Mouse (Mus musculus) kidney, postnatal 0 days (tissue): ENCODE measurements at regions not wholly inside any gene's neighbourhood (a gene's known extent, or its start where the extent isn't known, plus 50 kb on each side); places are given as distances from the start of the nearest gene placed in this dataset.
"Not testable (repeated sequence)": the region's sequence is repeated elsewhere in the genome, so short reads cannot be mapped to it uniquely, and the experiment has no call there.

Experiments
- ATAC-seq: fragments of 200-750 bp; cut with Nextera tagmentation; replicated peaks from 2 replicates; pipeline ENCODE4 v1.8.0; 2017; ENCODE audit warnings: low read depth, moderate number of reproducible peaks, moderate TSS enrichment, moderate library complexity; ENCODE audit not compliant: low FRiP score
- DNase-seq: peaks from one replicate; pipeline ENCODE4 v3.0.0-alpha.2; 2016; ENCODE audit warnings: low spot score
- H3K27ac ChIP-seq: fragments of 300-500 bp; sonication (generic); 2 replicates; pipeline ENCODE4 v1.5.1; 2014; ENCODE audit warnings: mild to moderate bottlenecking
- H3K27me3 ChIP-seq: fragments of 300-500 bp; sonication (generic); 2 replicates; pipeline ENCODE4 v1.6.1; 2014; ENCODE audit warnings: low read length, mixed read lengths; ENCODE audit not compliant: insufficient read depth
- H3K36me3 ChIP-seq: fragments of 300-500 bp; sonication (generic); 2 replicates; pipeline ENCODE4 v1.6.1; 2014; ENCODE audit warnings: low read length, mixed read lengths; ENCODE audit not compliant: insufficient read depth
- H3K4me1 ChIP-seq: fragments of 300-500 bp; sonication (generic); replicated peaks from 2 replicates; pipeline ENCODE4 v1.6.1; 2014; ENCODE audit warnings: antibody characterized with exemption, low read length, mixed read lengths; ENCODE audit not compliant: insufficient read depth
- H3K4me2 ChIP-seq: fragments of 300-500 bp; sonication (generic); 2 replicates; pipeline ENCODE4 v1.6.1; 2014; ENCODE audit warnings: mild to moderate bottlenecking, low read length, moderate library complexity, mixed read lengths
- H3K4me3 ChIP-seq: fragments of 300-500 bp; sonication (generic); replicated peaks from 2 replicates; pipeline ENCODE4 v1.5.1; 2014; ENCODE audit warnings: low read depth, low read length
- H3K9ac ChIP-seq: fragments of 300-500 bp; sonication (generic); 2 replicates; pipeline ENCODE4 v1.6.1; 2014; ENCODE audit warnings: low read depth, low read length
- H3K9me3 ChIP-seq: fragments of 300-500 bp; sonication (generic); replicated peaks from 2 replicates; pipeline ENCODE4 v1.6.1; 2016; ENCODE audit warnings: low read length, inconsistent platforms, mixed read lengths
- CTCF ChIP-seq: IDR thresholded peaks from 2 replicates; pipeline ENCODE4 v1.5.1; 2016; ENCODE audit warnings: antibody characterized with exemption, low read depth, mild to moderate bottlenecking, moderate library complexity
- WGBS: fragments of 180-500 bp; shearing (Covaris S2); extraction: QIAGEN DNeasy Blood & Tissue Kit; methylation state at CpG from one replicate; pipeline ENCODE4 v1.1.7; 2014; 5-methylcytosine and 5-hydroxymethylcytosine counted together

DNA sequence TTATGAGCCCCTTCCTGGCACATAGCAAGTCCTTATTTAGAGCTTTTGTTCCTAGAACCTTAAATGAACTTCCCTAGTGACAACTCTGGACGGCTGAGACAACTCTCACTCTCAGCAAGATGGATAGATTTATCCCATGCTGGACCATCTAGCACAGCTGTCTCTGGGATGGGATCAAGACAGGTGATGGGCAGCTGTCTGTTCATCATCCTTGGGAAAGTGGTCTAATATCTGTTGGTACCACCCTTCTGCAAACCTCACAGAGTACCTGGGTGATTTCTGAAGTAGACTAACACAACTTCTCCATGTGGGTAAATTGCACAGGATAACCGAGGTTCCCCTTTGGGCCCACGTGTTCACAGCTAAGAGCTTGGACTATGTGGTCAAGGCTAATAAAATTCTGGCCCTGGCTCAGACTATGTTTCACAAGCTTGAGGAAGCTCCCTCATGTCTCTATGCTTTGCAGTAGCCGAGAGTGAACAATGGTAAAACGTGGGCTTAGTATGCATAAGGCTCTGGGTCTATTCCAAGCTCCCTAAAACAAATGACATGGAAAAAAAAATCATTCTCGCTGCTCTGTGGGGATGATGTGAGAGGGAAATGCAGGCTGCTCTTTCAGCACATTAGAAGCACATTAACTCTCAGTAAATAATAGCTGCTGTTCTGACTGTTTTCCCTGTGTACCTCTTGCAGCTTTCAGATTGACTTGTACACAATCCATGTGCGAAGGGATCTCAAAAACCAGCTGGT is 135.1 kb upstream of the 1700056E22Rik start:
- Histone ChIP-seq H3K9me3 (no peaks in the 10 kb centered on the region), H3K9ac (no peak overlapping the region), H3K4me3 (no peak overlapping the region), H3K4me2 (no peak overlapping the region), H3K27me3 (no peaks in the 10 kb centered on the region), H3K27ac (no peak overlapping the region), H3K4me1 (no peaks in the 10 kb centered on the region), H3K36me3 (no peaks in the 10 kb centered on the region)
- no peak for DNase-seq
- 52% methylated on average over 7 of the region's 7 CpGs for WGBS
- ATAC-seq: no peak
- TF ChIP-seq CTCF: no peak

DNA sequence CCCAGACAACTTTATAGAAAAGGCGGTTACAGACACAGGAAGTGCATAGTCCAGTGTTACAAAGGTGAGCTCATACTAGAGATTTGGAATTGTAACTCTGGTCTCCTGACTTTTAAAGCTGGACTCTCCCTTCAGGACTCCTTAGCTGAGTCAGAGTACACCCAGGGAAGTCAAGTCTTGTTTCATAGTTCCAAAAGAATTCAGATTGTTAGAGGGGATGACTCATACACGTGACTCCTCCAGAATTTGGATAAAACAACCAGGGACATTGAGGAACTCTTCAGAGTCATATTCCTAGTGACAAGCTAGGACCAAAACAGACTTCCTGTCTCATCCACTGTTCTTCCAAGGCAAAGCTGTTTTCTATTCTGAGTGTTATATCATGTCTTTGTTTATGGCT is 132.8 kb upstream of the 1700056E22Rik start:
- Histone ChIP-seq H3K9ac (no peak overlapping the region), H3K36me3 (no peaks in the 10 kb centered on the region), H3K9me3 (no peaks in the 10 kb centered on the region), H3K27me3 (no peaks in the 10 kb centered on the region), H3K4me3 (no peak overlapping the region), H3K27ac (no peak overlapping the region), H3K4me2 (no peak overlapping the region), H3K4me1 (no peaks in the 10 kb centered on the region)
- 66% methylated on average over 2 of the region's 2 CpGs for WGBS
- DNase-seq (no peak), ATAC-seq (no peak)
- TF ChIP-seq CTCF: no peak

DNA sequence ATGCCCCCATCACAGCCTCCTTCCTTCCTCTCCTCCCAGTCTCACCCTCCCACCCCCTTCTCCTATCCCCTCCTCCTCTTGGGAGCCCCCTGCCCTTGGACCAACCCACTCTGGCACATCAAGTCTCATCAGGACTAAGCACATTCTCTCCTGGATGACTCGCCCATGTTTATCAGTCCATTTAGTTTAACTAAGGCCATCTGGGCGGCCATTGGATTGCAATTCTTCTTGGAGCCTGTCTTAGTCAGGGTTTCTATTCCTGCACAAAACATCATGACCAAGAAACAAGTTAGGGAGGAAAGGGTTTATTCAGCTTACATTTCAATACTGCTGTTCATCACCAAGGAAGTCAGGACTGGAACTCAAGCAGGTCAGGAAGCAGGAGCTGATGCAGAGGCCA is 128.4 kb upstream of the 1700056E22Rik start:
- not testable (repeated sequence) for H3K27me3 ChIP-seq, H3K4me3 ChIP-seq, H3K27ac ChIP-seq, ATAC-seq, H3K36me3 ChIP-seq, H3K9me3 ChIP-seq, H3K9ac ChIP-seq, H3K4me1 ChIP-seq, H3K4me2 ChIP-seq, DNase-seq
- WGBS: 85% methylated on average over 2 of the region's 2 CpGs

DNA sequence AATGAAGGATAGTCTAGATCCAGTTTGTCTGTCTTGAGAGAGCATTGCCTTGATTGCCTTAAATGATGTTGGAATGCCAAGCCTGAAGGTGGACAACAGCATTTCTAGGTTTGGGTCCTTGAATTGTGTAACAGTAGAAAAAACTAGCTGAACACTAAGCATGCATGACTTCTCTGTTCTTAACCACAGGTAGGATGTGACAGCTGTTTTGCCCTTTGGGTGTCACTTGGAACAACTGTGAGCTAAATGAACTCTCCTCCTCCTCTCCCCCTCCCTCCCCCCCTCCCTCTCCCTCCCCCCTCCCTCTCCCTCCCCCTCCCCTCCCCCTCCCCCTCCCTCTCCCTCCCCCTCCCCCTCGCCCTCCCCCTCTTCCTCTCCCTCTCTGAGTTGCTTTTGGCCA is 113.6 kb upstream of the 1700056E22Rik start:
- no CpG with 5 or more reads among the region's 1 CpGs for WGBS
- Histone ChIP-seq H3K27ac (no peak overlapping the region), H3K9me3 (no peaks in the 10 kb centered on the region), H3K9ac (no peak overlapping the region), H3K4me1 (no peaks in the 10 kb centered on the region), H3K4me3 (no peak overlapping the region), H3K4me2 (no peak overlapping the region), H3K36me3 (no peaks in the 10 kb centered on the region), H3K27me3 (no peaks in the 10 kb centered on the region)
- DNase-seq (no peak), ATAC-seq (no peak)
- TF ChIP-seq CTCF: no peak

DNA sequence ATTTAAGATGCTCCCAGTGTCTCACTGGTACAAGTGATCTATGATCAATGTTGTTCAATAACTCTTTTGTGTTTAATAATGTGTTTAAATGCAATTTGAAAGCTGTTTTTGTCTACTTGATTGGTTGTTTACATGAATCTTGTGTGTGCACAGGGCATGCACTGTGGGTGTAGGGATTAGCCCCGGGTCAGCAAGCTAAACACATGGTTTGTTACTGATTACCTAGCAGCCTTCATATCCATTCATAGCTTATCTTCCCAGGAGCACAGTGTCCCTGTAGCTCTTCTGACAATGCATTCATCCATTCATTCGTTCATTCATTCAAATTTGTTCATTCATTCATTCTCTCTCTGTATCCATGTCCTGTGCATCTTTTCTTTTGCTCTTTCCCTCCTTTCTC is 108.9 kb upstream of the 1700056E22Rik start:
- no peak for TF ChIP-seq CTCF
- no peak overlapping the region for H3K27ac ChIP-seq
- no peaks in the 10 kb centered on the region for H3K4me1 ChIP-seq
- 59% methylated on average over 2 of the region's 2 CpGs for WGBS
- H3K4me2 ChIP-seq: no peak overlapping the region
- no peaks in the 10 kb centered on the region for H3K9me3 ChIP-seq
- no peak overlapping the region for H3K4me3 ChIP-seq
- no peak overlapping the region for H3K9ac ChIP-seq
- ATAC-seq (no peak), DNase-seq (no peak)
- H3K36me3 ChIP-seq: no peaks in the 10 kb centered on the region
- H3K27me3 ChIP-seq: no peaks in the 10 kb centered on the region

DNA sequence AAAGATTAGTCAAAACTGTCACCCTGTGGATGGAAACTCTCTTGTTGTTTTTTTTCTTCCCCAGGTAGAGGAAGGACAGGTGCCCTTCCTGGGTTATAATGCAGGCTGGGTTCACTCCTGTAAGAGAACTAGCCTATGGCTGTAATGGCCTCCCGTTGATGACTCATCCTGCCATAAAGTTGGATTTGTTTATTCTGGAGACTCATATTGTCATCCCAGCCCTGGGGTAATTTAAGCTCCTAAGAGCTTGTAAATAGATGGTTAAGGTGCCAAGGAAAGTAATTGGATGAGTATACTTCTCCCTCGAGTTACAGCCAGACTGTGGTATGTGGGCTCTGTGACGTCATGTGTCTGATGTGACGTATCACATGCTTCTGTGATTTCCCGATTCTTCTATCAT is 106.4 kb upstream of the 1700056E22Rik start:
- no peak for TF ChIP-seq CTCF
- DNase-seq (no peak), ATAC-seq (no peak)
- Histone ChIP-seq H3K4me1 (no peaks in the 10 kb centered on the region), H3K9ac (no peak overlapping the region), H3K4me3 (no peak overlapping the region), H3K27me3 (no peaks in the 10 kb centered on the region), H3K9me3 (no peaks in the 10 kb centered on the region), H3K27ac (no peak overlapping the region), H3K36me3 (no peaks in the 10 kb centered on the region), H3K4me2 (no peak overlapping the region)
- WGBS: 44% methylated on average over 5 of the region's 5 CpGs

DNA sequence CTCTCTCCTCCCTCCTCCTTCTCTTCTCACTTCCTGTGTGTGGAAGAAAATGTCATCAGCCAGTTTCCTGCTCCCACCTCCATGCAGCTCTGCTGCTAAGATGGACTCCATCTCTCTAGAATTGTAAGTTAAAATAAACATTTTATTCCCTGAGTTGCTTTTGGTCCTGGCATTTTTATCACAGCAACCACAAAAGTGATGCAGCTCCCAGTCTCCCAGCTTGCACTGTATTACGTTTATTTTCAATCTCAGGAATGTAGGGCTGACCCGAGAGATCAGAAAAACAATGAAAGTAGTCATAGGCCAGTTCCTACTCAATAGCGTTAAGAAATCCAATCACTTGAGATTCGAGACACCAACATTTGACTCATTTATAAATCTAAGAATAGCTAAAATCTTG is 106.0 kb upstream of the 1700056E22Rik start:
- H3K4me1 ChIP-seq: no peaks in the 10 kb centered on the region
- no peak overlapping the region for H3K4me3 ChIP-seq
- no peak overlapping the region for H3K4me2 ChIP-seq
- H3K27me3 ChIP-seq: no peaks in the 10 kb centered on the region
- no peak for TF ChIP-seq CTCF
- no peak overlapping the region for H3K9ac ChIP-seq
- ATAC-seq: no peak
- H3K36me3 ChIP-seq: no peaks in the 10 kb centered on the region
- WGBS: 47% methylated on average over 4 of the region's 4 CpGs
- no peaks in the 10 kb centered on the region for H3K9me3 ChIP-seq
- no peak overlapping the region for H3K27ac ChIP-seq
- DNase-seq: no peak
